Mouse (Mus musculus) B cell, adult (primary cell): Measurements from ENCODE around the gene Slc22a17. TPM values are rescaled to one million over a fixed set of nuclear protein-coding genes. Genes with fewer than 3 reads are reported as not detected.

Experiments
- total RNA-seq: library from RNA; stranded (reverse); gene quantifications from 4 replicates; pipeline ENCODE4 v1.2.4, GENCODE M21; 2023; ENCODE audit not compliant: inconsistent age

Gene Slc22a17
- 2.4 to 3.5 TPM (median 2.8 TPM) in 4 replicates for total RNA-seq

DNA sequence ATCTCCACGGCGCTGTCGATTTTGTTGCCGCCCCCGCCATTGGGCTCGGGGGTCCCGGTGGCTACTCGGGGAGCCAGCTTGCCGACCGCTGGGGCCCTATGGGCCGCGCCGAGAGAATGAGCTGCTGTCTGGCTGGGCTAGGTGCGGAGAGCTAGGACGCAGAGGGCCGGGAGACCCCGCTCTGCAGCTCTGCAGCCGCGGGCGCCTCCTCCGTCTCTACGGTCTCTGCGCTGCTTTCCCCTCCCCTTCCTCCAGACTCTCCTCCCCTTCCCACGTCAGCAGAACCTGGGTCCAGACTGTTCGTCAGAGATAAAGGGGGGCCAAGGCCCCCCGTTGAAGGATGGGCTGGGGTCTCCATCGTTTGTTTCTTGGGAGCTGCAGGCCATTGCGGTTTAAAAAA is at the start of gene Slc22a17:
Gene Slc22a17 (minus strand): TSS at position 247 of the 400 bp plus-strand sequence.

DNA sequence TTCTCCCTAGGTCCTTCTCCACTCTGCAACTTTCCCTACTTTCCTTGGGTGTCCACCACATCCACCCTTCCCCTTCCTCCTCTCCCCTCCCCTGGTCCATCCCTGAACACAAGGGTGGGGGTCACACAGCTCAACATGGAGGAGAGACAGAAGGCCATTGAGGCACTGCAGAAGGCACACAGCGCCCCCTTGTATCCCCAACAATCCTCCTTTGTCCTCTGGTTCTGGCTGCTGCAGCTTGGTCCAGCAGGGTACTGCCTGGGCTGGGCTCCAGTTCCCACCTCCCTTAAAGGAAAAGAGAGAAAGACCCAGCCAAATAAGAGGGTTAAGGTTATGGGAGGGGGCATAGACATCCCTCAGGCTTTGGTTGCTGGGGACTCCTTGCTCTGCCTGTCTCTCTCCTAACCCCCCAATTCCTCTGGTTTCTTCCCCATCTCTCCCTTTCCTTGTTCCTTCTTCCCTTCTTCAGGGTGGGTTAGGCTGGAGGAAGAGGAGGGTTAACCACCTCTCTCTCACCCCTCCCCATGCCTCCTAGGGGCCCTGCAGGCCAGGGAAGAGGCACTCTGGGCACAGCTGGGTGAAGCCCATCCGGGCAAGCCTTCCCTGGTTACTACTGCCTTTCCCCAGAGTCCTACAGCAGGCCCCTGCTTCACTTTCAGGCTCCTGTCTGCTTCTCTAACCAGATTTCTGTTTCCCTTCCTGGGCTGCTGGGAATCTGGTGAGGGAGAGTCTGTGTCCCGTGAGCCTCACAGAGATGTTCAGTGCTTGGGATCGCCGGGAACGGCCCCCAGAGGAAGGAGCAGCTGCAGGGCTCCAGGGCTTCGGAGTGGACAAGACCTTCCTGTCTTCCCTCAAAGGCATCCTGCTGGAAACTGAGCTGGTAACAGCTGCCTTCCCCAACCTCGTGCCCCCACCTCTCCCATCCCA is 23.2 kb upstream of the Slc22a17 start, which contains the start of gene Cmtm5:
Gene Cmtm5 (plus strand): TSS at position 358 of the 927 bp plus-strand sequence.

DNA sequence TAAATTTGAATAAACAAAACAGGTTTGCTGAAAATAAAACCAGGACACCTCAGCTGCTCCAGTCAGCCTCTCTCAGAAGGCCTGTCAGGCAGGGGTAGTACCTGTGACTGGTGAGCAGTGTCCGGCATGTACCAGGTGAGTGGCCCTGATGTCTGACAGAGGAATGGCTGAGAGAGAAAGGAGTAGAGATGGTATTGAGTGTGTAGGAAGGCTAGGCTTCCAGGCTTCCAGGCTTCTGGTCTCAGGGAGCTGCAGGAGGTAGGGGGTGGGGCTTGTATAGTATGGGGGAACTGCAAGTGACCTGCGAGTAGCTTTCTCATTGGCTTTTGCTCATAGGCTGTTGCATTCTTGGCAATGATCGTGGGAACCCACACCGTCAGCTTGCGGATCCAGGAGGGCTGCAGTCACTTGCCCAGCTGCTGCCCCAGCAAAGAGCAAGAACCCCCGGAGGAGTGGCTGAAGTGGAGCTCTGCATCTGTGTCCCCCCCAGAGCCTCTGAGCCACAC is 19.8 kb upstream of the Slc22a17 start, which contains the start of gene Il25:
Gene Il25 (plus strand): TSS at position 51 of the 506 bp plus-strand sequence.

GRCm38 (mm10) chr14:54925349-54926342 is 12.7 kb upstream of the Slc22a17 start, which contains the start of gene Efs:
Gene Efs, minus strand, starts transcription at chr14:54926126.

GRCm38 (mm10) chr14:54892200-54892599 is 20.7 kb downstream of the Slc22a17 start, which contains the start of gene Pabpn1:
Gene Pabpn1, plus strand, starts transcription at chr14:54892500.

GRCm38 (mm10) chr14:54883154-54884021 is 29.5 kb downstream of the Slc22a17 start, which contains the start of the genes Bcl2l2 and Gm20521:
Gene Bcl2l2, plus strand, starts transcription at chr14:54883377.
Gene Gm20521, plus strand, starts transcription at chr14:54883441.

DNA sequence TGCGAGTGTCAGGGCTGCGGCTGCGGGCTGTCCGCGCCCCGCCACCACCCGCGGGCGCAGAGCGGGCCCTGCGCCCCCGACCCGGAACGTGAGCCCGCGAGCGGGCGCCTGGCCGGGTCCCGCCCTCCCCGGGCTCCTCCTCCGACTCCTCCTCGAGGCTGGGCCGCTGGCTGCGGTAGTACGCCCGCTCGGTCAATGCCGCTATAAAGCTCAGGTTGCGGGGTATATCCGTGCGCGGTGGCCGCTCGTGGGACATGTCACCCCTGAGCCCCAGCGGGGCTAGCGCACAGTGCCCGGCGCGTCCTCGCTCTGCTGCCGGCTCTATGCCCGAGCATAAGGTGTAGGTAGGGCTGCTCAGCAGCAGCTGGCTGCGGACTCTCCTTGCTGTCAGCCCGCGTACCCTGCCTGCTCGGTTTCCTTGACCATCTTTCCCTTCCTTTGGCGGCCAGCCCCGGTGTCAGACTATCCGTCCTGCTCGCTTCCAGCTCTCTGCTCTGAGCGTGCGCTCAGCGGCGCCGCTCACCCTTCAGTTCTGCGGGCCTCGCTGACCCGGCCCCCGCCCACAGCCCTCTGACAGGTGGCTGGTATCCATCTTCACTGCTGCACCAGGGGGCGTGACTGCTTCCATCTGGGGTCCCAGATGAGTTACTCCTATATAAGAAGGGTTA is 35.8 kb downstream of the Slc22a17 start, which contains the start of gene Ppp1r3e:
Gene Ppp1r3e (minus strand): TSS at position 503 of the 668 bp plus-strand sequence.

DNA sequence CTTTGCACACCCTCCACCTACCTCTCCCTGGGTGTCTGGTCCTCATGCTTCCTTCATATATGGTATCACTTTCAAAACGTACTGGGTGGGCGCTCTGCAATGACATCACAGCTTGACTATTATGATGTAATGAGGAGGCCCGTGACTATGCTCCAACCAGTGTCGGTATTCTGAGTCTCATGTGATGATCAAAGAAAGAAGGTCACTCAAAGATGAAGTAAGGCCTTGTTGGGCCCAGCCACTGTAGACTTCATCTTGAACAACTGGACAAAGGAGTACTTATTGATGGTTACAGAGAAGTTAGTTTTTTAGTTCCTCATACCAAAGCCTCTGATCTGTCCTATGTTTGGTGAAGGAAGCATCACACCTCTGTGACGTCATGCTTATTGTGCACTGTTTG is 42.1 kb downstream of the Slc22a17 start, which contains the start of gene Homez:
Gene Homez (minus strand): TSS at position 101 of the 400 bp plus-strand sequence.

Other genes with a start within 250 kb of the Slc22a17 start
- gene 1700123O20Rik, start 226.9 kb downstream of the Slc22a17 start, total RNA-seq: 25.3 to 32.9 TPM (median 30.5 TPM) in 4 replicates
- 488 to 550 TPM (median 542 TPM) in 4 replicates for gene Acin1, start 226.2 kb downstream of the Slc22a17 start, total RNA-seq
- gene Gm29776, start 214.3 kb downstream of the Slc22a17 start, total RNA-seq: not detected in 4 replicates
- gene Cebpe, start 201.0 kb downstream of the Slc22a17 start, total RNA-seq: not detected in 4 replicates
- 0.27 to 0.51 TPM (median 0.37 TPM) in 4 replicates for gene Slc7a8, start 131.2 kb downstream of the Slc22a17 start, total RNA-seq
- gene Rnf212b, start 99.0 kb downstream of the Slc22a17 start, total RNA-seq: not detected in 4 replicates
- 4.9 to 10.9 TPM (median 7.9 TPM) in 4 replicates for gene Homez, start 42.2 kb downstream of the Slc22a17 start, total RNA-seq
- gene Ppp1r3e, start 35.6 kb downstream of the Slc22a17 start, total RNA-seq: 2.1 to 3.8 TPM (median 2.4 TPM) in 4 replicates
- 7.1 to 13.1 TPM (median 10.6 TPM) in 4 replicates for gene Bcl2l2, start 29.8 kb downstream of the Slc22a17 start, total RNA-seq
- 1.8 to 3.4 TPM (median 3.3 TPM) in 3 of 4 replicates, not detected in the other for gene Gm20521, start 29.7 kb downstream of the Slc22a17 start, total RNA-seq
- gene Pabpn1, start 20.6 kb downstream of the Slc22a17 start, total RNA-seq: 262 to 290 TPM (median 280 TPM) in 4 replicates
- not detected in 4 replicates for gene Efs, start 13.0 kb upstream of the Slc22a17 start, total RNA-seq
- not detected in 4 replicates for gene Il25, start 19.6 kb upstream of the Slc22a17 start, total RNA-seq
- gene Cmtm5, start 23.1 kb upstream of the Slc22a17 start, total RNA-seq: not detected in 4 replicates
- gene Myh6, start 53.8 kb upstream of the Slc22a17 start, total RNA-seq: not detected in 4 replicates
- not detected in 4 replicates for gene Gm17428, start 63.8 kb upstream of the Slc22a17 start, total RNA-seq
- gene Myh7, start 81.5 kb upstream of the Slc22a17 start, total RNA-seq: not detected in 4 replicates
- gene Ngdn, start 102.3 kb upstream of the Slc22a17 start, total RNA-seq: 69.4 to 83.2 TPM (median 75.4 TPM) in 4 replicates
- gene Zfhx2, start 179.2 kb upstream of the Slc22a17 start, total RNA-seq: 14.3 to 17.6 TPM (median 16.0 TPM) in 4 replicates
- 5.5 to 7.5 TPM (median 6.3 TPM) in 4 replicates for gene Thtpa, start 181.7 kb upstream of the Slc22a17 start, total RNA-seq
- 120 to 145 TPM (median 128 TPM) in 4 replicates for gene Ap1g2, start 193.5 kb upstream of the Slc22a17 start, total RNA-seq
- gene Jph4, start 203.8 kb upstream of the Slc22a17 start, total RNA-seq: not detected in 4 replicates